Mouse (Mus musculus) limb, embryonic 14.5 days (tissue): Measurements from ENCODE around the gene Ankrd12. TPM values are rescaled to one million over a fixed set of nuclear protein-coding genes. Genes with fewer than 3 reads are reported as not detected.

Experiments used
- ATAC-seq: fragments of 200-750 bp; cut with Nextera tagmentation; 2 replicates; pipeline ENCODE4 v1.8.0; 2017; ENCODE audit warnings: low read depth, moderate number of reproducible peaks, moderate TSS enrichment; ENCODE audit not compliant: low FRiP score
- DNase-seq: peaks from one replicate; pipeline ENCODE4 v3.0.0-alpha.2; 2015; ENCODE audit warnings: low spot score
- H3K27ac ChIP-seq: fragments of 300-500 bp; sonication (generic); replicated peaks from 2 replicates; pipeline ENCODE4 v1.5.1; 2014; ENCODE audit warnings: low read depth, mild to moderate bottlenecking, low read length, moderate library complexity, mixed read lengths
- H3K27me3 ChIP-seq: fragments of 300-500 bp; sonication (generic); 2 replicates; pipeline ENCODE4 v1.6.1; 2014; ENCODE audit warnings: low read length, mixed read lengths; ENCODE audit not compliant: control insufficient read depth, insufficient read depth
- H3K36me3 ChIP-seq: fragments of 300-500 bp; sonication (generic); 2 replicates; pipeline ENCODE4 v1.6.1; 2014; ENCODE audit warnings: mild to moderate bottlenecking, low read length, moderate library complexity, mixed read lengths; ENCODE audit not compliant: control insufficient read depth, insufficient read depth
- H3K4me1 ChIP-seq: fragments of 300-500 bp; sonication (generic); 2 replicates; pipeline ENCODE4 v1.6.1; 2014; ENCODE audit warnings: antibody characterized with exemption, low read length, mixed read lengths; ENCODE audit not compliant: control insufficient read depth, insufficient read depth
- H3K4me2 ChIP-seq: fragments of 300-500 bp; sonication (generic); replicated peaks from 2 replicates; pipeline ENCODE4 v1.6.1; 2014; ENCODE audit warnings: low read depth, mild to moderate bottlenecking, low read length, moderate library complexity; ENCODE audit not compliant: severe bottlenecking
- H3K4me3 ChIP-seq: fragments of 300-500 bp; sonication (generic); replicated peaks from 2 replicates; pipeline ENCODE4 v1.5.1; 2014; ENCODE audit warnings: low read length
- H3K9ac ChIP-seq: fragments of 300-500 bp; sonication (generic); 2 replicates; pipeline ENCODE4 v1.6.1; 2014; ENCODE audit warnings: mild to moderate bottlenecking, low read depth, low read length, moderate library complexity; ENCODE audit not compliant: severe bottlenecking
- H3K9me3 ChIP-seq: fragments of 300-500 bp; sonication (generic); 2 replicates; pipeline ENCODE4 v1.6.1; 2016; ENCODE audit warnings: low read length; ENCODE audit not compliant: control insufficient read depth
- POLR2A ChIP-seq: fragments of 200-500 bp; IDR thresholded peaks from 2 replicates; pipeline ENCODE4 v1.8.0; 2012; ENCODE audit warnings: inconsistent platforms, mild to moderate bottlenecking, moderate library complexity, borderline replicate concordance; ENCODE audit not compliant: insufficient read depth, insufficient read length; ENCODE audit errors: extremely low read depth
- WGBS: fragments of 180-500 bp; shearing (Covaris S2); extraction: QIAGEN DNeasy Blood & Tissue Kit; methylation state at CpG from one replicate; pipeline ENCODE4 v1.1.7; 2014; 5-methylcytosine and 5-hydroxymethylcytosine counted together
- polyA plus RNA-seq, 2 experiments: library from polyadenylated mRNA; depleted of rRNA in 1 of 2; stranded (reverse) in 1 of 2; unstranded in 1 of 2; fragments of >200 nt; fragmentation: Nextera tagmentation in 1 of 2; extraction: Ambion mirVana in 1 of 2; gene quantifications; 2 replicates each; pipeline versions ENCODE4 v1.2.1 to v1.2.3; 2012 to 2014

Gene Ankrd12
- polyA plus RNA-seq, 2 experiments: 7.9 to 22.5 TPM

DNA sequence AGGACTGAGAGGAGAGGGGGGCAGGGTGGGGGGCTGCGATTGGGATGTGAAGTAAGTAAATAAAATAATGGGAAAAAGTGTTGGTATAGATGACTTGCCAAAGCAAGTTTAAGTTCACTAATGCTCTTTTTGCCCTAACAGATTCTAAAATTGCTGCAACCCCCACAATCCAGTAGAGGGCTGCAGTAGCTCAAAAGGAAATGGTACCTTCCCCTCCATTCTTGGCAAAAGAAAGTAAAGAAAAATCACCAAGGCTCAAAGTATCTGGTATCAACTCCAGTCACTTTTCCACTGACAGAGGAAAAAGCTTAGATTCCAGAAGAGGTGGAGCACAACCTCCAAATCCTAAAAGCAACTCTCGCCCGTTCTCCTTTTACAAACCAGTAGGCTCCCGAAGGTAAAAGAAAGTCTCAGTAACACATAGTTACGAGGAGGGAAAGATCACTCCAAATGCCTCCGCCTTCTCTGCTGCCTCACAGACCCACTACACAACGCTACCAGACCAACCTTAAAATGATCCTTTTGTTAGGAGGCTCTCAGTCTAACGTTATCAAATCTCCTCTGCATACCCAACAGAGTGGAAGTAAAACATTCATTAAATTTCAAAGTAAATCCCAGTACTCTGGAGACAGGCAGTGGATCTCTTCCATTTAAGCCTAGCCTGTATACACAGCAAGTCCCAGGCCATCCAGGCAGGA lies 15.5 kb downstream of the Ankrd12 start:
- DNase-seq: peak; percentile 5
- Histone ChIP-seq H3K4me1 (peaks cover 7% of the 10 kb centered on the region; the same call in 1 of the 2 replicates), H3K27ac (peak overlapping the region; percentile 38; the same call in 1 of the 2 replicates), H3K9me3 (no peaks in the 10 kb centered on the region), H3K4me2 (peak overlapping the region; percentile 26), H3K27me3 (no peaks in the 10 kb centered on the region), H3K4me3 (no peak overlapping the region), H3K9ac (no peak overlapping the region), H3K36me3 (0 out of 2 replicates have a peak, but pooled peaks cover 5% of the 10 kb centered on the region)
- ATAC-seq: no peak
- TF ChIP-seq POLR2A: no peak
- WGBS: 52% methylated on average over 8 of the region's 8 CpGs

DNA sequence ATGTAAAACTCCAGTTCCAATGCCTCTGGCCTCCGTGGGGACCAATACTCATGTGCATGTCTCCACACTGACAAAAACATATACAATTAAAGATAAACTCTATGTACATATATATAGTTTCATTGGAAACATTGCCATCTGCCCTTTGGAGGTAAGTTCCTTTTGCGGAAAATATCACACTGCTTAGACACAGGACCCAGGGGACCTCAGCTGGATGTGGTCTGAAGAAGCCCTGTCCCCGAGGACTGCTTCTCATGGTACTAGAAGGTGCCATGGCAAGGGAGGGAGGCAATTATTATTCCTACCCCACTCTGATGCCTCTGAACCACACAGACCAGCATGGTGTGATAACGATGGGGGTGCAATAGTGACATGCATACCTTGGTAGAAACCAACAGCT lies 18.7 kb downstream of the Ankrd12 start:
- Histone ChIP-seq H3K9me3 (no peaks in the 10 kb centered on the region), H3K36me3 (0 out of 2 replicates have a peak, but pooled peaks cover 5% of the 10 kb centered on the region), H3K4me1 (peaks cover 7% of the 10 kb centered on the region; the same call in 1 of the 2 replicates), H3K27ac (no peak overlapping the region), H3K4me2 (no peak overlapping the region), H3K9ac (no peak overlapping the region), H3K4me3 (no peak overlapping the region), H3K27me3 (no peaks in the 10 kb centered on the region)
- ATAC-seq (no peak), DNase-seq (no peak)
- no peak for TF ChIP-seq POLR2A
- WGBS: 92% methylated on average over 4 of the region's 4 CpGs

DNA sequence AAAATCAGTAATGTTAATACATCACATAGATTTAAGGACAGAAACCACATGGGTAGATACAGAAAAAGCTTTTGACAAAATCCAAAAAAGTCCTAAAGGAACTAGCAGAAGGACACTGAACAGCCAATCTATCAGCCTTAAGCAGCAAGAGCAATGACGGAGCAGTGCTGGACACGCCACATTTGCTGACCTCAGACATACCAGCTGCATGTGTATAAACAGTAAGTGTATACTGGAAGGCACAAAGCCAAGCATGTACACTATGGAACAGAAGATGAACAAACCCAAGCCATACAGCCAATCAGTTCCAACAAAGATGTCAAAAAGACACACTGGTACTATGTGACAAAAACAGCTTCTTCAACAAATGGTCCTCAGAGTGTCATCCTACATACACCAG lies 19.7 kb downstream of the Ankrd12 start:
- no peak overlapping the region for H3K9ac ChIP-seq
- no peak for DNase-seq
- no peak overlapping the region for H3K4me2 ChIP-seq
- TF ChIP-seq POLR2A: no peak
- no peak for ATAC-seq
- no peaks in the 10 kb centered on the region for H3K9me3 ChIP-seq
- peaks cover 7% of the 10 kb centered on the region; the same call in 1 of the 2 replicates for H3K4me1 ChIP-seq
- H3K27ac ChIP-seq: no peak overlapping the region
- no peak overlapping the region for H3K4me3 ChIP-seq
- H3K36me3 ChIP-seq: 0 out of 2 replicates have a peak, but pooled peaks cover 5% of the 10 kb centered on the region
- H3K27me3 ChIP-seq: no peaks in the 10 kb centered on the region
- 87% methylated on average over 2 of the region's 2 CpGs for WGBS

DNA sequence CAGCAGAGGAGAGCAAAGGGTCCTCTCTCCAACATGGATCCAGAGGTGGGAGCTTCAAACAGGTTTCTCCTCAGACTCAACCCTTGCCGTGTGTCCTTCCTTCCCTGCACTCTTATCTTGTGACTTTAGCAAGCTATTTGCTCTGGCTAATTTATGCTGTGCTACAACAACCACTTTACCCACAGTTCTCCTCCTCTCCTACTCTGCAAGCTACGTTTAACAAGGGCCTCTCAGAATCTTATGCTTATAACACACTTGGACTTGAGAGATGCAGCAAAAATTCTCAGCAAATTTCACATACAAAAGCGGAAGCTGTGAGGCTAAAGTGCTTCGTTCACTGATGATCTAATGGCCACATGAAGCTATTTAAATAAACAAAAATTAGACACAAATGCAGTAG lies 23.5 kb downstream of the Ankrd12 start:
- 74% methylated on average over 4 of the region's 4 CpGs for WGBS
- Histone ChIP-seq H3K9ac (no peak overlapping the region), H3K27me3 (no peaks in the 10 kb centered on the region), H3K4me3 (no peak overlapping the region), H3K36me3 (peaks cover 10% of the 10 kb centered on the region), H3K4me2 (no peak overlapping the region), H3K9me3 (no peaks in the 10 kb centered on the region), H3K4me1 (no peaks in the 10 kb centered on the region), H3K27ac (no peak overlapping the region)
- no peak for TF ChIP-seq POLR2A
- no peak for DNase-seq
- no peak for ATAC-seq

DNA sequence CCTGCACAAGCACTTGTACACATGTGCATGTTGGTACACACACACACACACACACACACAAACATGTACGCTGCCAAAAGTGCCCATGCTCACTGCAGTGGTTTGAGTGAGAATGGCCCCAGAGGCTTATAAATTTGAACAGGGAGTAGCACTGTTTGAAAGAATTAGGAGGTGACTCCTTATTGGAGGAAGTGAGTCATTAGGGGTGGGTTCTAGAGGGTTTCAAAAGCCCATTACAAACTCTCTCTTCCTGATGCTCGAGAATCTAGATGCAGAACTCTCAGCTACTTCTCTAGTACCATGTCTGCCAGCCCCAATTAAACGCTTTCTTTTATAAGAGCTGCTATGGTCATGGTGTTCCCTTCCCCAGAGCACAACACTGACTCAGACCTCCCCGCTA lies 28.1 kb downstream of the Ankrd12 start:
- no peaks in the 10 kb centered on the region for H3K4me1 ChIP-seq
- WGBS: 67% methylated on average over 4 of the region's 4 CpGs

More for the DNA sequence above, 28.1 kb downstream of the Ankrd12 start:
- no peaks in the 10 kb centered on the region for H3K27me3 ChIP-seq
- H3K9me3 ChIP-seq: no peaks in the 10 kb centered on the region
- no peak for TF ChIP-seq POLR2A
- no peak overlapping the region for H3K4me2 ChIP-seq
- peaks cover 12% of the 10 kb centered on the region for H3K36me3 ChIP-seq
- ATAC-seq (no peak), DNase-seq (no peak)
- H3K9ac ChIP-seq: no peak overlapping the region
- H3K4me3 ChIP-seq: no peak overlapping the region
- no peak overlapping the region for H3K27ac ChIP-seq
